Mouse (Mus musculus) CH12.LX (cell line): ENCODE measurements at regions not wholly inside any gene's neighbourhood (a gene's known extent, or its start where the extent isn't known, plus 50 kb on each side); places are given as distances from the start of the nearest gene placed in this dataset.

Source experiments
- DNase-seq: peaks from one replicate; pipeline ENCODE4 v3.0.0-alpha.2; 2013; ENCODE audit errors: extremely low read depth
- H3K27ac ChIP-seq: 2 replicates; pipeline ENCODE4 v1.5.1; 2012; ENCODE audit warnings: low read depth, mild to moderate bottlenecking, control low read depth, moderate library complexity; ENCODE audit not compliant: insufficient read depth
- H3K27me3 ChIP-seq: replicated peaks from 2 replicates; pipeline ENCODE3; 2012; ENCODE audit warnings: inconsistent platforms
- H3K36me3 ChIP-seq, 2 experiments: replicated peaks in 1 of 2; 2 replicates each; pipeline versions ENCODE3 to v1.6.1; 2012; ENCODE audit warnings: inconsistent platforms in 1 of 2, low read length in 1 of 2, mild to moderate bottlenecking in 1 of 2, mixed read lengths in 1 of 2, moderate library complexity in 1 of 2; ENCODE audit not compliant: control insufficient read depth in 1 of 2, insufficient read depth in 1 of 2
- H3K4me1 ChIP-seq, 2 experiments: 2 replicates each; pipeline ENCODE4 v1.6.1; 2012; ENCODE audit warnings: inconsistent platforms in 1 of 2, moderate library complexity in 1 of 2; ENCODE audit not compliant: insufficient read depth in 2 of 2, control insufficient read depth in 1 of 2
- H3K4me2 ChIP-seq: 2 replicates; pipeline ENCODE4 v1.6.1; 2012; ENCODE audit warnings: low read depth, mild to moderate bottlenecking, control low read depth; ENCODE audit not compliant: poor library complexity, insufficient read depth, severe bottlenecking
- H3K4me3 ChIP-seq, 3 experiments: fragments of 150-350 bp in 1 of 3; sonication (generic) in 1 of 3; replicated peaks in 1 of 3; 2 replicates each; pipeline versions ENCODE3 to v1.5.1; 2011 to 2012; ENCODE audit warnings: low read depth in 2 of 3, low read length in 2 of 3, mild to moderate bottlenecking in 2 of 3, moderate library complexity in 2 of 3, control low read depth in 1 of 3, improper control_type of control experiment in 1 of 3, inconsistent platforms in 1 of 3, mixed read lengths in 1 of 3; ENCODE audit not compliant: poor library complexity in 1 of 3
- H3K79me2 ChIP-seq: replicated peaks from 2 replicates; pipeline ENCODE4 v1.6.1; 2012; ENCODE audit warnings: mild to moderate bottlenecking, moderate library complexity; ENCODE audit not compliant: control insufficient read depth, poor library complexity, insufficient read depth, severe bottlenecking; ENCODE audit errors: extremely low read depth
- H3K9ac ChIP-seq: 2 replicates; pipeline ENCODE4 v1.6.1; 2012; ENCODE audit warnings: low read depth, mild to moderate bottlenecking, control low read depth, moderate library complexity; ENCODE audit not compliant: insufficient read depth
- H3K9me3 ChIP-seq: replicated peaks from 2 replicates; pipeline ENCODE3; 2012; ENCODE audit warnings: low read length, inconsistent platforms, mixed read lengths
- BHLHE40 ChIP-seq: IDR thresholded peaks from 2 replicates; pipeline ENCODE4 v1.6.1; 2011; ENCODE audit warnings: mild to moderate bottlenecking, low read depth, low read length, improper control_type of control experiment
- CTCF ChIP-seq, 2 experiments: IDR thresholded peaks in 1 of 2; conservative IDR thresholded peaks in 1 of 2; 2 replicates each; pipeline ENCODE4 v1.5.1; 2011 to 2012; ENCODE audit warnings: low read depth in 2 of 2, low read length in 2 of 2, improper control_type of control experiment in 1 of 2, inconsistent platforms in 1 of 2, mild to moderate bottlenecking in 1 of 2, moderate library complexity in 1 of 2
- E2F4 ChIP-seq: IDR thresholded peaks from 2 replicates; pipeline ENCODE4 v1.6.1; 2011; ENCODE audit warnings: low read depth, low read length, improper control_type of control experiment; ENCODE audit not compliant: insufficient replicate concordance
- ELF1 ChIP-seq: IDR thresholded peaks from 2 replicates; pipeline ENCODE4 v1.6.1; 2014; ENCODE audit warnings: low read depth, mild to moderate bottlenecking, inconsistent platforms, low read length, improper control_type of control experiment
- EP300 ChIP-seq: IDR thresholded peaks from 2 replicates; pipeline ENCODE4 v1.6.1; 2011; ENCODE audit warnings: low read length, improper control_type of control experiment
- ETS1 ChIP-seq: conservative IDR thresholded peaks from 2 replicates; pipeline ENCODE4 v1.6.1; 2012; ENCODE audit warnings: low read depth, mild to moderate bottlenecking, inconsistent platforms, low read length, improper control_type of control experiment, moderate library complexity
- IRF4 ChIP-seq: IDR thresholded peaks from 2 replicates; pipeline ENCODE4 v1.6.1; 2014; ENCODE audit warnings: low read depth, mild to moderate bottlenecking, inconsistent platforms, low read length, improper control_type of control experiment
- JUN ChIP-seq: IDR thresholded peaks from 2 replicates; pipeline ENCODE4 v1.6.1; 2011; ENCODE audit warnings: low read depth, mild to moderate bottlenecking, low read length, improper control_type of control experiment, moderate library complexity; ENCODE audit not compliant: insufficient read depth
- JUND ChIP-seq: conservative IDR thresholded peaks from 2 replicates; pipeline ENCODE4 v1.6.1; 2011; ENCODE audit warnings: low read depth, low read length, improper control_type of control experiment
- KAT2A ChIP-seq: IDR thresholded peaks from 2 replicates; pipeline ENCODE4 v1.6.1; 2012; ENCODE audit warnings: low read length, improper control_type of control experiment, inconsistent platforms; ENCODE audit not compliant: insufficient replicate concordance
- NRF1 ChIP-seq: IDR thresholded peaks from 2 replicates; pipeline ENCODE4 v1.6.1; 2014; ENCODE audit warnings: low read depth, mild to moderate bottlenecking, inconsistent platforms, low read length, improper control_type of control experiment, moderate library complexity
- POLR2AphosphoS2 ChIP-seq: IDR thresholded peaks from 2 replicates; pipeline ENCODE4 v1.6.1; 2011; ENCODE audit warnings: low read depth, low read length, improper control_type of control experiment
- RAD21 ChIP-seq: IDR thresholded peaks from 2 replicates; pipeline ENCODE4 v1.6.1; 2011; ENCODE audit warnings: low read depth, mild to moderate bottlenecking, low read length, improper control_type of control experiment, moderate library complexity
- SIN3A ChIP-seq: IDR thresholded peaks from 2 replicates; pipeline ENCODE4 v1.6.1; 2012; ENCODE audit warnings: low read length, improper control_type of control experiment, inconsistent platforms
- SMC3 ChIP-seq: IDR thresholded peaks from 2 replicates; pipeline ENCODE4 v1.6.1; 2011; ENCODE audit warnings: low read depth, low read length, improper control_type of control experiment
- TCF12 ChIP-seq: IDR thresholded peaks from 2 replicates; pipeline ENCODE4 v1.6.1; 2014; ENCODE audit warnings: low read depth, mild to moderate bottlenecking, inconsistent platforms, low read length, improper control_type of control experiment
- USF1 ChIP-seq: IDR thresholded peaks from 2 replicates; pipeline ENCODE4 v1.6.1; 2014; ENCODE audit warnings: low read depth, mild to moderate bottlenecking, inconsistent platforms, low read length, improper control_type of control experiment
- USF2 ChIP-seq: conservative IDR thresholded peaks from 2 replicates; pipeline ENCODE4 v1.6.1; 2011; ENCODE audit warnings: low read depth, low read length, improper control_type of control experiment
- ZC3H11A ChIP-seq: IDR thresholded peaks from 2 replicates; pipeline ENCODE4 v1.6.1; 2012; ENCODE audit warnings: low read depth, mild to moderate bottlenecking, inconsistent platforms, low read length, improper control_type of control experiment
- ZMIZ1 ChIP-seq: IDR thresholded peaks from 2 replicates; pipeline ENCODE4 v1.6.1; 2012; ENCODE audit warnings: low read depth, mild to moderate bottlenecking, inconsistent platforms, low read length, improper control_type of control experiment
- dilution Hi-C: fragments of 300-500 bp; cut with MboI; formaldehyde crosslinking; loops from 2 replicates; pipeline ENCODE4 v1.14.3; 2020; ENCODE audit warnings: low sequenced_read_pairs; ENCODE audit not compliant: extremely low pct_unique_long_range_greater_than_20kb, extremely low pct_ligation_motif_present
- in situ Hi-C: fragments of 300-500 bp; cut with MboI; formaldehyde crosslinking; loops from 3 replicates; pipeline ENCODE4 v1.14.3; 2019; ENCODE audit warnings: low sequenced_read_pairs, low pct_ligation_motif_present, low pct_unique_long_range_greater_than_20kb, mixed read lengths

DNA sequence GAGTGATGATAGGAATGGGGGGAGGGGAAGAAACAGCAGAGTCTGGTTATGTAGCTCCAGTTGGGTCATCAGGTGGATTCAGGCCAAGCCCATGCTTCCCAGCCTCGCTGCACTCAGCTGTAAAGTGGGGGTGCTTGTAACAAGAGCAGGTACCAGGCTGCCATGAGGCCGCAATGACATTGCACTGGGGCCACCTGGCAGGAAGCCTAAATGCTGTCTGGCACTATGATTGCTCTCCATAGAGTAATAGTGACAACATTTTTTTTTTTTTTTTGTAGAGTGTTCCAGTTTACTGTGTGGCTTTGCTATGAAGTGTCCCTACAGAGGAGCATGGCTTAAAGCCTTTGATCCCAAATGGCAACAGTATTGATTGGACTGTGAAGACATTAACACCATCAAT lies 171.9 kb upstream of the Prok2 start:
- Histone ChIP-seq H3K79me2 (no peaks in the 10 kb centered on the region), H3K4me3 (no peak overlapping the region), H3K4me2 (no peak overlapping the region), H3K36me3 (no peaks in the 10 kb centered on the region), H3K9me3 (no peaks in the 10 kb centered on the region), H3K27me3 (no peaks in the 10 kb centered on the region), H3K9ac (no peak overlapping the region), H3K27ac (no peak overlapping the region), H3K4me1 (peaks cover 5 to 32% of the 10 kb centered on the region in 2 experiments; a peak in 3 of 4 replicates)
- no peak for DNase-seq
- TF ChIP-seq ZMIZ1 (no peak), KAT2A (no peak), POLR2AphosphoS2 (no peak), SMC3 (no peak), E2F4 (no peak), IRF4 (no peak), RAD21 (no peak), TCF12 (no peak), JUND (no peak), SIN3A (no peak), ZC3H11A (no peak), ELF1 (no peak), CTCF (conservative IDR thresholded peaks at IDR 0.05 in 1 of 2, IDR thresholded peaks at IDR 0.05 in 1 of 2; ENCODE audit: low read depth in 2 of 2, low read length in 2 of 2) (no peak), ETS1 (no peak)
- dilution Hi-C loops: no loop called here
- in situ Hi-C loops: no loop called here

DNA sequence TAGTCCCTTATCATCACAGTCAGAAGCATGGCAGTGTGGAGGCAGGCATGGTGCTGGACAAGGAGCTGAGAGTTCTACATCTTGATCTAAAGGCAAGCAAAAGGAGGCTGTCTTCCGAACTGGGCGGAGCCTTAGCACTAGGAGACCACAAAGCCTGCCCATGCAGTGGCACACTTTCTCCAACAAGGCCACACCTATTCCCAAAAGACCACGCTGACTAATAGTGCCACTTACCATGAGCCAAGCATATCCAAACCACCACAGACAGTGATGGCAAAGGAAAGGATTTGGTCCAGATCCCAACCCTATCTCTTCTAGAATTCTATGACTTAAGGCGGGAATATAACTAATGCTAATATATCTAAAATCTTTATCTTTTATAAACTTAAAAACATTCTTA lies 169.4 kb upstream of the Prok2 start:
- TF ChIP-seq EP300 (peak; percentile 32; the same call in 1 of the 2 replicates), ZMIZ1 (no peak), JUND (0 out of 2 replicates have a peak, but pooled peaks have one; percentile 34), BHLHE40 (peak; percentile 44; the same call in 1 of the 2 replicates), USF1 (no peak), USF2 (no peak), IRF4 (peak; percentile 67; the same call in 1 of the 2 replicates), NRF1 (no peak), JUN (peak; percentile 9; the same call in 1 of the 2 replicates)
- TF ChIP-seq, all 38 proteins: peak for 5
- Histone ChIP-seq H3K9me3 (peaks cover 6% of the 10 kb centered on the region), H3K27ac (no peak overlapping the region), H3K79me2 (no peaks in the 10 kb centered on the region), H3K4me2 (no peak overlapping the region), H3K36me3 (no peaks in the 10 kb centered on the region), H3K27me3 (no peaks in the 10 kb centered on the region), H3K4me3 (no peak overlapping the region), H3K9ac (no peak overlapping the region), H3K4me1 (peaks cover 5 to 34% of the 10 kb centered on the region in 2 experiments; a peak in 3 of 4 replicates)
- dilution Hi-C loops: no loop called here
- in situ Hi-C loops: no loop called here
- peak; percentile 55 for DNase-seq
